Mouse (Mus musculus): ENCODE results near the gene Lclat1.
"Not testable (repeated sequence)": the region's sequence is repeated elsewhere in the genome, so short reads cannot be mapped to it uniquely, and the experiment has no call there.

Gene Lclat1

DNA sequence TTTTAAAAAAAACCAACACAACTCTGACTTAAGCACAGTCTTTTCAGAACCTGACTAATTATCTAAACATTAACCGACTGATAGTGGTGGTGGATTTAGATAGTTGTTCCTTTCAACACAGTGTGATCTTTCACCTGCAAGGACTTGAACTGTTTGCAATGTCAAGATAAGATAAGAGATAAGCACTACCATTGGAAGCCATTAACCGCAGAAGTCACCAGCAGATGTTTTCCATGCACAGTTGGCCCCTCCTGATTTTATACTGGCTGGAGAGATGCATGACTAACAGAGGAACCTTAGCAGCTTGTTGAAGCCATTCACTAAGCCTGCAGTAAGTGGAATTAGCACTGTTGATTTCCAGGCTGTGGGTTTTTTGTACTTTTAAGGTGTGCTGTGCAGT is 34.7 kb downstream of the Lclat1 start:
- no peak for DNase-seq

DNA sequence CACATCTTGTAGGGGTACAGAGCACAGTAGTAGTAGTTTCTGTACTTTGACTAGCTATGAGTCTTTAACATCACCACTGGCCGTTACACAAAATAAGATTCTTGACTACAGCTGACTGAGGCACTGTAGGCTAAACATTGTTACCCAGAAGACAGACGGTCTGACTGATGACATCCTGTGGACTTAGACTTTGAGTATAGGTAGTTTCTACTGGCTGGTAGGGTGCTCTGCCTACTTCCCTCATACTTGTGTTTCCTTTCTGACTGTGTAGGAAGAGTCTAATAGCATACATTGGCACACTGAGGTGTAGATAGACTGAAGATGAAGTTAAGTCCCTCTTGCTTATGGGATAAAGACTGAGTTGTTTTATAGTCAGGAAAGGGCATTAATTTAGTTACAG is 37.6 kb downstream of the Lclat1 start:
- no peak for DNase-seq

DNA sequence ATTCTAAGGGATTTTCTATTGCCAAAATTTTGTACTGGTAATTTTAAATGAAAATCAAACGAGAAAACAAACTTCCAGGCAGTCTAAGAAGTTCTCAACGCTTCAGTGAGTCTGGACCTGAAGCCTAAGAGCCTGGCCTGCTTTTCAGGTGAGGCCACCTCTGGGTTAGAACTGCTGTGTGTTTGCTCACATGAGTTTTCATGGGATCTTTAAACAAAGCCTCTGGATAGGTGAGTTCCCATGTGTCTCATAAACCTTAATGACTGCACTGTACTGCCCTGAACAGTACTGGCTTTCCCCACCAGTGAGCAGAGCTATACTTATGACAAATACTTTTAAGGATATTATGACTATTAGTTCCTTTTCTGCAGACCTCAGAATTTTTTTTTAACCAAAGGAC is 40.8 kb downstream of the Lclat1 start:
- no peak for DNase-seq

DNA sequence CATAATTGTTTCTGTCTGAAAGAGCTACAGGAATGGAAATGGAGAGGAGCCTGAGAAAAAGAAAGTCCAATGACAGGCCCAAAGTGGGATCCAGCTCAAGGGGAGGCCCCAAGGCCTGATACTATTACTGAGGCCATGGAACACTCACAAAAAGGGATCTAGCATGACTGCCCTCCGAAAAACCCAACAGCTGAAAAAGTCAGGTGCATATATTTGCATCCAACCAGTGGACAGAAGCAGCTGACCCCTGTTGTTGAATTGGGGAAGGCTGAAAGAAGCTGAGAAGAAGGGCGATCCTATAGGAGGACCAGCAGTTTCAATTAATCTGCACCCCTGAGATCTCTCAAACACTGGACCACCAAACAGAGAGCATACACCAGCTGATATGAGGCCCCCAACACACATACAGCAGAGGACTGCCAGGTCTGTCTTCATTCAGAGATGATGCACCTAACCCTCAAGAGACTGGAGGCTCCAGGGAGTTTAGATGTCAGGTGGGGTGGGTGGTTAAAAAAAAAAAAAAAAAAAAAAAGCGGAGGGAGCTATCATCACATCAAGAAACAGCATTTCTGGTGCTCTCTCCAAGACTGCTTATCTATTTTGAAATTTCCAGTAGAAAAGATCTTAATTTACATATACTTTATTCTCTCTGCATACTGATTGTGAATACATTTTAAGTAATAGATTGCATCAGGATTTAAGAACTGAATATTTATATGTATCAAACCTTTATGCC is 45.2 kb downstream of the Lclat1 start:
- not testable (repeated sequence) for DNase-seq

DNA sequence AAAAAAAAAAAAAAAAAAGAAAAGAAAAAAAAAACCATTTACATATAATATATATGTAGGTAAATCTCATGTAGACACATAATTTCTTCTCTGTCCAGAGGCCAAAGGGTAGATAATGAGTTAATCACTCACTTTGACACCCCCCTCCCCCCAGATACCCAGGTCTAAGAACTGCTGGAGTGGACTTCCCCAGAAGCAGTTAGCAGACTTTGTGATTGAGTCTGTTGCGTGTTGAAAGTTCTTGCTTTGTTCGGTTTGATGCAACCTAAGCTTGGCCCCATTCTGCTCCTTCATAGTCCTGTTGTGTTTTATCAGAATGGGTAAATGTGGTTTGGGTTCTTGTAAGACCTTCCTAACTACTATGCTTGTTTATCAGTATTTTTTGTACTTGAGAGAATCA is 45.9 kb downstream of the Lclat1 start:
- DNase-seq, result no peak

DNA sequence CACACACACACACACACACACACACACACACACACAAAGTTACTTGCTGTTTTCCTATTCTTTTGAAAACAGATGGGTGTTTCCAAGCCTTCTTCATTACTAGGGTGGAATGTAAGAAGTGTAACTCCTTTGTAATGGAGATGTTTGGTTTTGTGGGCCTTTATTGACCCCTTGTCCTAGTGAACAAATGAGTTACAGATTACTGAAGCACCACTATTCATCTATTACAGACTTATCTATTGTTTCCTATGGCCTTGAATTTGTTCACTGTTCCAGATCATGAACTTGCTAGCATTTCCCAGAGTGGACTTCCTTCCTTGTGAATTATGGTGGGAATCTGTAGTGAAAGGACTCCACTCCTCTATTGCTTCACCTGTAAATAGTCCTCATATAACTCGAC is 48.8 kb downstream of the Lclat1 start:
- no peak for DNase-seq

DNA sequence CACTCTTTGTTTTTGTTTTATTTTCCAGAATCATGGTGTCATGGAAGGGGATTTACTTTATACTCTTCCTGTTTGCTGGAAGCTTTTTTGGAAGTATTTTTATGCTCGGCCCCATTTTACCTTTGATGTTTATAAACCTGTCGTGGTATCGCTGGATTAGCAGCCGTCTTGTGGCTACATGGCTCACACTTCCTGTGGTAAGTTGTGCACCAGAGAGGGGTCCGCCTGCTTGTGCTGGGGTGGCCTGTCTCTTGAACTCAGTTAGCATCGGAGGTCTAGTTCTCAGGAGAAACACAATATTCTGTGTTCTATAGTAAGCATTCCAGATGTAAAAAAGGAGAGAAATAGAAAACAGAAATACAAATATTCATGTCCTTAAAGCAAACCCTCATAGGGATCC is 54.0 kb downstream of the Lclat1 start:
- no peak for DNase-seq

DNA sequence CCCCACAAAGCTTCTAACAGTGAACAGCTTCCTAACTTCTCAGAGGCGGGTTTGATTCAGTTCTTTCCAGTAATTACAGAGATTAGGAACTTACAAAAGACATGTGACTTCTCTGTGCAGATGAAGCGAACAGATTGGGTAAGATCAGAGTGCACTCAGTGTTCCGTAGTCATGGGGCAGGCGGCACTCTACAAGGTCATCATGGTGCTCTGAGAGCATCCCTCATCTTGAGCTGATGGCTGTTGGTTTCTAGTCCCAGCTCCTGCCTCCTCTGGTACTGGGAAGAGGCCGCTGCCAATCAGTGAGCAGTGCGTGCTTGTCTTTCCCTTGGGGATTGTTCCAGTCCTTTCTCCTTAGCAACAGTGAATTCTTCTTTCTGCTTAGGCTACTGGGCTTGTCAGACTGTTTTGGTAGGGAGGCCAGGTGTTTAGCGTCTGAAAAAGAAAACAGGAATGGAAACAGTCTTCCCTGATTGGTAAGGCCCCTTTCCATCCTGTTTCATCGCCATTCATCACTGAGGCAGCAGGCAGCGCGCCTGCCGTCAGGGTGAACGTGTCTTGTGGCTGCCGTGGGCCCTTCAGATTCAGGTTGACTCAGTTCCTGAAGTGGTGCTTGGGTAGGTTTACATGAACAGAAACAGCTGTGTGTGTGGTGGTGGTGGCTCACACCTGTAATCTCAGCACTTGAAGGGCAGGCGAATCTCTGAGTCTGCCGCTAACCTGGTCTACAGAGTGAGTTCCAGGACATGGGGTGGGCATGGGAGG is 54.8 kb downstream of the Lclat1 start:
- no peak for DNase-seq

DNA sequence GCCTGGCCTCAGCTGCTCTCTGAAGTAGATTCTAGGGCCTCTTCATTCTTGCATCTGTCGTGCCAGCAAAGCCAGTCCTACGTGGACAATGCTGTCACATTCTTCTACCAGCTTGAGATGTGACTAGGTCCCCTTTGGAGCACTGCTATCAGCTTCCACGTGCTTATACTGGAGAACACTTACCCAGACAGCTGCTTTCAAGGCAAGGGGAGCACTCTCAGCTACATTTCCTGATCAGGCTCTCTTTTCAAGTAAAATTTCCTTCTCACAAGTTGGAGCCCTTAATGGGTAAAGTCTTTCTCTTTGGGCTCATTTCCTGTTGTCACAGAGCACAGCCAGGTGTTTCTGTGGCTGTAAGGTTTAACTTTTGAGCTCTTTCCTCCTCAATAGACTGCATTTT is 55.8 kb downstream of the Lclat1 start:
- no peak for DNase-seq

DNA sequence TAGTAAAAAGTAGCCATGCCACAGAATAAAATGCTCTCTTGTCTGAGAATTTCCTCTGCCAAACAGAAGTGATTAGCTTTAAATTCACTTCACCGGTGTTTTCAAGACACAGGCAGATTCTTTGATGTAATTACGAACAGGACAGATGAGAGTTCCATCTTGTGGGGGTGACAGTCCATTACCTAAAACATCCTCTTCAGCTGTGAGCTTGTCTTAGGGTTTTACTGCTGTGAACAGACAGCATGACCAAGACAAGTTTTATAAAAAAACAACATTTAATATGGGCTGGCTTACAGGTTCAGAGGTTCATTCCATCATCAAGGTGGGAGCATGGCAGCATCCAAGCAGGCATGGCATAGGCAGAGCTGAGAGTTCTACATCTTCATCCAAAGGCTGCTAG is 56.3 kb downstream of the Lclat1 start:
- no peak for DNase-seq

DNA sequence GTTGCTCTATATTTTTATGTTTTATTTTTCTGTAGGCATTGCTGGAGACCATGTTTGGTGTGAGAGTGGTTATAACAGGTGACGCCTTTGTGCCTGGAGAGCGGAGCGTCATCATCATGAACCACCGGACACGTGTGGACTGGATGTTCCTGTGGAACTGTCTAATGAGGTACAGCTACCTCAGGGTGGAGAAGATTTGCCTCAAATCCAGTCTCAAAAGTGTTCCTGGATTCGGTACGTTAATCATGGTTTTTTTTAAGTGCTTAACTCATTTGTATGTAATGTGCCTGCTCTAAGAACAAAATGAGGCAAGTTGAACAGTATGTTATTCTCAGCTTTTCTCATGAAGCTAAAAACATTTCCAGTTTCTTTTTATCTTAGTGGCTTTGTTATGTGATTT is 61.7 kb downstream of the Lclat1 start:
- DNase-seq, result no peak

DNA sequence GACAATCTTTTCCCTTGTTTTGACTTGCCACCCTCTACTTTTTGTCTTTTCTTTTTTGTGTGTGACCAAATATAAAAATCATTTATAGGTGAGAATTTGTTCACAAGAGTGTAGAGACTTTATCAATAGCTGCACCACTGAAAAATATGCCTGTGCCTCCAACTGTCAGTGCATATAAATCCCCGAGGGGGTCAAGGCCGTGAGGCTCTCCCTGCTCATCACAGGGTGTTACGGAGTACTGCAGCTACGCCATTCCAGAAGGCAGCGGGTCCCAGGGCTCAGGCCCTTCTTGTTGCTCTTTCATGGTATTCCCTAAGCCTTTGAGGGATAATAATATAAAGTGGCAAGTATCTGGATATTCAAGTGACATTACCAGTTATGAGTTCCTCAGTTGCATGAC is 62.4 kb downstream of the Lclat1 start:
- DNase-seq, result no peak

DNA sequence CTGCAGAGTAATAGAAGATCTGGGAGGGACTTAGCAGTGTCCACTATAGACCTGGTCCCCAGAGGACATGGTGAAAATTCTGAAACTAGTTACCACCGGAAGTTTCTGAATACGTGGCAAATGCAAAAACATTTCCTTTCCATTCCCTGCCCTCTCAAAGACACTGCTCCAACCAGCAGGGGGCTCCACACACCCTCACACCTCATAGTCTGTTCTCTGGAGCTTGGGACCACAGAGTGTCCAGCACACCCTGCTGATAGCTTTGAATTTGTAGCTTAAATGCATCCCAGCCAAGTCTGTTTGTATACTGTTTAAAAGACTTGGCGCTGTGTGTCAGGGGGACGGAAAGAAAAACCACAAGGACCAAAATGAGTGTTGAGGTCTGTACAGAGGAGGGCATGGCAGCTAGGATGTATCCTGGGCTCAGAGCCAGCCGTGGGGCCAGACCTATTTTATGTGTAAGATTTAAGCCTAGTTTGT is 66.3 kb downstream of the Lclat1 start:
- peak; percentile 41 to 65 for DNase-seq

DNA sequence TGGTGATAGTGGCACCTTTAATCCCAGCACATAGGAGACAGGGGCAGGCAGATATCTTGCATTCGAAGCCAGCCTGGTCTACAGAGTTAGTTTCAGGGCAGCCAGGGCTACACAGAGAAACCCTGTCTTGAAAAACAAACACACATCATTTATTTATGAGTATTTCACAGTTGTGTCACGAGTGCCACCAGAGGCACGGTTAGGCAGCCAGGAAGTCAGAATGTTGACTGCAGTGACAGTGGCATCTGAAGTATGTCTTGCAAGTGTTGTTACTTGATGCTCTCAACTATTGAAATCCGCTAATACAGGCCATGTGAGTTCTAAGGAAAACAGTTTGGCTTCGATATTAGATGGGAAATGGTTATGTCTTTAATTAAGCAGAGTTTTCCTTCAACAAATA is 67.9 kb downstream of the Lclat1 start:
- no peak for DNase-seq

DNA sequence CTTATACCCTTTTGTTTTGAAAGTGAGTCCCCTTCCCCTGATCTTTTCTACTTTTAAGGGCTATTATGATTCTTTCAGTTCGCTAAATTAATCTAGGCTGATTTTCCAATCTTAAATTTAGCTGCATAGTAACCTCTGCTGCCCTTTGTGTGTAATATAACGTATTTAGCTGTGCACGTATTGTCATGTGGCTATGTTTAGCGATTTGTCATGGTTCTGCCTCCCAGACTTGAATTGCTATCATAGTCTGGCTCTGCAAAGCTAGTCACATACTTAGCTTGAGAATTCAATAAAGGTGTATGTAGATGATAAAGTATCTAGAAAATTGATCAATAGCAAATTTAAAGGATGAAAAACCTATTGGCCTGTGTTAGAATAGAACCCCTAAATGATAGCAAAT is 69.3 kb downstream of the Lclat1 start:
- no peak for DNase-seq

DNA sequence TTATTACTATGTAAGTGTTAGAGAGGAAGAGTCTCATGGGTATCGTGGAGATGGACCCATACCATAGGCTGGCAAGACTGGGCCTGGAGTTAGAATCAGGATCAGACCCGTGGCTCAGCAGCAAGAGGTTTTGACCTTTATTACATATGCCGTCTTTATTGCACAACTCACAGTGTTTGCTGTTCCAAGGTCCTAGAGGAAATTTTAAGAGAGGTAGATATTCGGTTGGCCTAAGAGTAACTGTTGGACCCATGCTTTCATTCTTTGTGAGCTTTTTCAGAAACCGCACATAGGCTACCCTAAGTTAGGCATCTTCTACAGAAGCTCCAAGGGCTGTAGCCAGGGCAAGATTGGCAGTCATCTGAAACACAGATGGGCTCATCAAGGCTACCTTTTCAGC is 79.1 kb downstream of the Lclat1 start:
- DNase-seq, result no peak

DNA sequence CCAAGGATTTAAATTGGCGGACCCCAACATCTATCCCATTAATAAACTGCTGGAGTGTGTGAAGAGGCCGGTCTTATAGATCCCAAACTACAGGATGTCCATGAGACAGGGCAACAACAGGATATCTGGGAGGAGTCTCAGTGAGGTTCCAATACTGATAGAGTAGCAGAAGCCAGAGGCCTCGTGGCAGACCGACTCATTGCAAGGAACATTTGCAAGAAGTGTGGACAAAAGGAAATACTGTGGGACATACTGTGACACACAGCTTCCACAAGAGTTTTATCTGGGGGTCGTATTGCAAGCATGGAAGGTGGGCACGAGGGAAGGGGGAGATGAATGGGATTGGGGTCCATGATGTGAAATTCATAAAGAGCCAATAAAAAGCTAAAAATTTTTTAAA is 86.4 kb downstream of the Lclat1 start:
- no peak for DNase-seq

DNA sequence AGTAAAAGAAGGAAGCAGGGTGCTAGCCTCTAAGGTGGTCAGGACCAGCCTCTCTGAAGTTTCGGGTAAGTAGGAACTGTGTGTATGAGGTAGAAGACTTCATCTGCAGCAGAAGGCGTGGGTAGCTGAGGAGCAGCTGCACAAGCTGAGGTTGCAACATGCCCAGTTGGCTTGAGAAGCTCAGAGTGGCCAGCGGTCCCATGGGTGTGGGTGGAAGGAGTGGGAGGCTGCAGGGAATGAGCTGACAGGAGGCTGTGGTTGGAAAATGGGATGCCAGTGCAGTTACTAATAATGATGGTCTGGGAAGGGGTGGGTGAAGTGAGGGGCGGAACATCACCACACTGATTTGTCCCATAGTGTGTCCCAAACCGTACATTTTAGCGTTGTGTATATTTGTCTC is 86.8 kb downstream of the Lclat1 start:
- DNase-seq, result no peak

DNA sequence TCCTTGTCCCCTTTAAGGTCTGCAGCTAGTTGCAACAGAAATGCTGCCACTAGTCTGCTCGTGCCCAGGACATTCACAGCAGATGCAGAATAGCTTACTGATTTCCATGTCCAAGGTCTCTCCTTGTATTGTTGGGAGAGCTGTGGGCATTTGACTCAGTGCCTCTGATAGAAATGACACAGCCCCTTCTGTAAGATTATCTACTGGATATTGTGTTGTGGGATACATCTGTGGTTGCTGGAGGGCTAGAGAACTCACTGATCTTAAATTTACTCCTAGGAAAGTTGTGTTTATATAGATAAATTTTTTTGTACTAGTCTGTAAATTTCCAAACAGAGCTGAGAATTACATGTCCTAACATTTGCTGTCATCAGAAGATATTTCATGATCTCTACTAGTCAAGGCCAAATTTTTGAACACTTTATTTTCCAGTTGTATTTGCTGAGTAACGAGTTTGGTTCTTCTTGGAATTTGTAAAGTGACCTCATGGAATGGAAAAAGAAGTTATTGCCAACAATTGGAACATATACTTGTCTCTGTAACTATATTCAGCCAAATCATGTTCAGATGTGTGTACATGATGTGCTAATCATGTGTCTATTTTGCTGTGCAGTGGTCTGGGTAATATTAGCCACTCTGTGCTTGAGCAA is 87.4 kb downstream of the Lclat1 start:
- DNase-seq, result no peak

DNA sequence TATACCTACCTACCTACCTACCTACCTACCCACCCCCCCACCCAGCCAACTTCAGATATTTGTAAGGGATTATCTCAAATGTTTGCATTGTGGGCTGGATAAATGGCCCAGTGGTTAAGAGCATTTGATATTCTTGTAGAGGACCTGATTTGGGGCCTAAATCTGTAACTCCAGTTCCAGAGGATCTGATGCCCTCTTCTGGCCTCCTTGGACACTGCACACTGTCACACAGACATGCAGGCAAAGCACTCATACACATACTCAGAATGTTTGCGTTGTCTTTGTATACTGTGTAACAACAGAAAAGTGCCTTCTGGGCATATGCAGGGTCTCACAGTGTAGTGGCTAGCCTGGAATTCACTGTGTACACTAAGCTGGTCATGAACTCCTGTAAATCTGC is 88.4 kb downstream of the Lclat1 start:
- DNase-seq, result peak; percentile 13 to 59

DNA sequence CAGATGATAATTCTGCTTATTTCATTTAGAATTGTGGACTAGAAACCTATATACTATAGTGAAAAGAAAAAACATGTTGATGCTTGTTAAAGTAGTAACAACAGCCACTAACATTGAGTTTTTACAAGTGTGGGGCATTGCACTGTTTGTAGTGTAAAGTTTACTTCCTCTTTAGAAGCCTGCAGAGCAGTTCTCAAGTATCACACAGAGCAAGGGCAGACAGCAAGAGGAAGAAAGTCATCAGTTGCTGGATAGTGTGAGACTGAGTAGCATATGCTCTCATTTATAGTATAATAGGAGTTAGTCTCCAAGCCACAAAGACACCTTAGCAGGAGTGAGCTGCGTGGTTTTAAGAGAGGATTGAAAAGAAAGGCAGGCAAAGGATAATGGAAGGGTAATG is 89.9 kb downstream of the Lclat1 start:
- DNase-seq, result no peak

DNA sequence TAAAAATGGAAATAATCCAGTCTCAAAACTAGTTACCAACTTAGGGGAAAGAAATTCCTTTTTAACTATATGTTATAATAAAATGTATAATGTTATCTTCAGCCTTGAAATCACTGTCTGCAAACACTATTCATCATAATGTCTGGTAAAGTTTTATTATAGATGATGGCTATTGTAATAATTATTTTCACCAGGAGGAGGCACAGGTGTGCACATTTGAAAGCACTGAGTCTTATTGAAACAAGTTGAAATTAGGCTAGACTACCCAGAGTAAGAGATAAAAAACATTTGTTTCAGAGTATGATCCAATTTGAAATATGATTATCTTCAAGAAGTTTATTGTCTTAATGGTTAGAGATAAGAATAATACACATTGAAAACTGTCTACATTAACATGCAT is 91.6 kb downstream of the Lclat1 start:
- DNase-seq, result no peak

DNA sequence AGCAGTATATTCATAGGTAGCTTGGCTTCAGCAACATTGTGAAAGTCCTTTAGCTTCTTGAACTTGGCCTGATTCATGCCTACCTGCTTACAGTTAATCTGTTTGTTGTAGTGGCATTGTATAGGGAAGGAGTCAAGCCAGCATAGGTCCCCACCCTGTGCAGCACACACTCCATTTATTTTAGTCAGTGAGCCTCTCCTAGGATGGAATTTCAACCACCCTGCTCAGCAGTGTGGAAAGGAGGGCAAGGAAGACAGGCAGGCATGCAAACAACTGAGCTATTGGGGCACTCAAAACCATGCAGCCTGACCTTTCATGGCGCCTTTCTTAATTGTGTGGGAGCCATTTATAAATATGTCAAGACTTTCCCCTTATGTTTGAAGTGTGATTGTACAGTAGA is 92.6 kb downstream of the Lclat1 start:
- no peak for DNase-seq
